Mouse (Mus musculus) monocyte, adult 5-6 weeks (primary cell): ENCODE data around the gene Ero1lb. TPM values are rescaled to one million over a fixed set of nuclear protein-coding genes. Genes with fewer than 3 reads are reported as not detected.
A peak's percentile ranks its signal among the peaks of the same experiment; 100 is the strongest.

Experiments used
- ATAC-seq: fragments of 153-309, 156-312 bp; replicated peaks from 2 replicates; pipeline ENCODE4 v1.8.0; 2017; ENCODE audit warnings: mild to moderate bottlenecking; ENCODE audit not compliant: low TSS enrichment, insufficient number of reproducible peaks, severe bottlenecking, poor library complexity, low FRiP score
- total RNA-seq: library from RNA; stranded (forward); fragments of 200-1000, 200-491, 200-594 nt; gene quantifications from 3 replicates; pipeline ENCODE4 v1.2.3, GENCODE M21; 2017

The Ero1lb gene
- total RNA-seq: 24.5 to 27.2 TPM (median 25.1 TPM) in 3 replicates

DNA sequence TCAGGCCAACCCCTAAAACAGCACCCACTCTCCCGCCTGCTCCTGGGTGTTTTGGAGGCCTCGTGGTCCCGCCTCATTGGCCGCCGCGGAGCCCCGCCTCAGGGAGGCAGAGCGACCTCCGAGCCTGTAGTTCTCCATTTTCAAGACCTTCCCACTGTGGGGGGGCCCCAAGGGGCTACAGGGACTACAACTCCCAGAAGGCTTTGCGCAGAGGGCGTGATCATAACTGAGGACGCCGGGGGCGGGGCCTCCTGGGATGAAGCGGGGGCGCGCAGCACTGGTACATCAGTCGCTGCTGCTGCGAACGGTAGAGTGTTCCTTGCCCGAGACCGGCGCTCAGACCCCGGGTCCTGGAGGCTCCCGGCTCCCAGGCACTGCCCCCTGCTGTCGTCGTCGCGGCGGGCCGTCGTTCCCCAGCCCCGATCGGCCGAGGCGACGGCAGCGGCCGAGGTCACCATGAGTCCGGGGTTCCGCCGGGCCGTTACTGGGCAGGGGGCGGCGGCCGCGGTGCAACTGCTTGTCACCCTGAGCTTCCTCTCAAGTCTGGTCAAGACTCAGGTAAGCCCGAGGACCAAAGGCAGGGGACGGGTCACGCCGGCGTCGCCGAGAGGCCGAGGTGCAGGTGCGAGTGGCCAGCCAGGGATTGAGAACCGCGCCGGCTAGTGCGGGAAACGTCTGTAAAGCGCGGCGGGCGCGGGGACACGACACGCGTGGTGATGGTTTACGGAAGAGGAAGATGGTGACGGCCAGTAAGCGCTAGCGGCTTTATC, at the start of gene Ero1lb:
TSS of gene Ero1lb (plus strand) at position 254 of the 770 bp plus-strand sequence.
- peak; percentile 87 for ATAC-seq

DNA sequence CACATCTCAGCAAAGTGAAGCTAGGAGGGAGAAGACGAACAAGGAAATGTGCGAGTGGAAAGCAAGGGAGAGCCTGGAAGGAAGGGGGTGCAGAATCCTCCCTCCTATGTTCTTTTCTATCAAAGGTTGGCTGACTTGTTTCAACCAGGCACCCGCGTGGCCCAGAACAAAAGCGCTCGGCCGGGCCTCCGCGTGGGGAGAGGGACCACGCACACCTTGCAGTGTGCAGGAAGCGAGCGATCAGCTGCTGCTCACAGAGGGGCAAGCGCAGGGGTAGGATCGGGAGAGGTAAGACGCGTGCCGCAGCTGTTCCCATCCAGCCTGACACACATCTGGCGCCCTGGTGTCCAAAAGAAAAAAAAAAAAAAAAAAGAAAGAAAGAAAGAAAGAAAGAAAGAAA, 46.3 kb upstream of the Ero1lb start:
- ATAC-seq: no peak

DNA sequence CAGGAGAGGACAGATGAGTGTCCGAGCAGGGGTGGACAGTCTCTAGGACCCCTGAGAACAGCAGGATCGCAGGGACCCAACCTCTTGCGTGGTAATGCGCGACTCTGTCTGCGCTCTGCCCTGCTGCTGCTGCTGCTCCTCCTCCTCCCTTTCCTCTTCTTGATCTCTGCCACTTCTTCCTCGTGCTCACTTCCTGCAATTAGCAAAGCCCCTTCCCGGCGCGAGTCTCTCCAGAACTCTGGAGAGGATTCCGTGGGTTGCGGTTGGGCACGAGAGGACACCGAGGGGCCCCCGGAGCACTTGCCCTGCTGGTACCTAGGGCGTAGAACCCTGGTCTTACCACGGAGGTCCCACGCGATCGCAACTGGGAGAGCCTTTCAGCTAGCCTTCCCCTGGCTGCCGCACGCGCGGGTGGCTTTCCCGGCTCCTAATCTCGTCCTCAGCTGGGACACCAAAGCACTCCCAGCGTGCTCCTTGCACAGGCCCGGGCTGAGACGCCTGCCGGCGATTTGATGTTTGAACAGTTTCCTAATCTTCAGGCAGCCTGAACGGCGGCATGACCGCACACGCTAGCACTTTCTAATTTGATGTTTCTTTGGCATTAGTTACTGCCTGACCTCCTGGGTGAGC, 45.6 kb upstream of the Ero1lb start, which contains the start of gene Edaradd:
TSS of gene Edaradd (minus strand) at position 484 of the 630 bp plus-strand sequence.
- 0 out of 2 replicates have a peak, but pooled peaks have one; percentile 48 for ATAC-seq

DNA sequence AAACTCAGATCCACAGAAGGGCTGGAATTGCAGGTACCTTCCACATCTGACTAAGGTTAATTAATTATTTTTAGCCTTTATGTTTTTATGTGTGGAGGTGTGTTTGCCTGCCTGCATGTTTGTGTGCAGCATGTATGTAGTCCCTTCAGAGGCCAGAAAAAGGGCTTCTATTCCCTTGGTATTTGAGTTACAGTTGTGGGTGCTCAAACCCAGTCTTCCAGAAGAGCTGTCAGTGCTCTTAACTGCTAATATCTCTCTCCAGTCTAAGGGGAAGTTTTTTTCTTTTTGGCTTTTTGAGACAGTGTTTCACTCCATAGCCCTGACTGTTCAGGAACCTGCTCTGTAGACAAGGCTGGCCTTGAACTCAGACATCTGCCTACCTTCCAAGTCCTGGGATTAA, 43.3 kb upstream of the Ero1lb start:
- ATAC-seq: no peak

DNA sequence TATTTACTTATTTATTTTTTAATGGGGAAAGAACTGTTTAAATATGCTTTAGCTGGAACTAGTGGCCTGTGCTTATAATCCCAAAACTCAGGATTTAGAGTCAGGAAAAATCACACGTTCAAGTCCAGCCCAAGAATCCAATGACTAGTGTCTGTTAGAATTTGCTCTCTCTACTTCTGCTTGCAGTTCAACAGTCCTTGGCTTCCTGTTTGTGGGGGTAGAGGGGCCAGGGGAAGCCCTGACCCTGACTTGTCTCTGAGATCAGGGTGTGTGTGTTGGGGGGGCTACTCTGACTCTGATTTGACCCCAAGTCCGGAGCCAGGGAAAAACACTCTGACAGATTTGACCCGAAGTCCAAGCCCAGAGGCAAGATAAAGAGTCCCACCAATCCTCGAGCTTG, 40.0 kb upstream of the Ero1lb start:
- no peak for ATAC-seq

DNA sequence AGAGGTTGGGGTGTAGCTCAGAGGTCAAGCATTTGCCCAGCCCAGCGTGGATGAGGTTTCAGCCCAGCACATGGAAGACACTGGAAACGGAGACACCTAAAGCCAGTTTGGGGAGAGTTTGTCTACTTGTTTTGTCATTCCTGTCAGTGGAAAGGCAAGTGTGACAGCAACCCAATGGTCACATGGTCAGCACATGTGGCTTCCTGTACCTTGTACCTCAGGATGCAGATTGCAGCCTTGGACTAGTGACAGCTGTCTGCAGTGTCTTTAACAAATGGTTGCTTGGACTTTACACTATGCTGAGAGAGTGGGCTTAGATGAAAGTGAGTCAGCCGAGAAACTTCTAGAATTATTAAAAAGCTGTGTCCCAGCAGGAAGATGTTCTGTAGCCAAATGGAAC, 31.0 kb upstream of the Ero1lb start:
- ATAC-seq: no peak

DNA sequence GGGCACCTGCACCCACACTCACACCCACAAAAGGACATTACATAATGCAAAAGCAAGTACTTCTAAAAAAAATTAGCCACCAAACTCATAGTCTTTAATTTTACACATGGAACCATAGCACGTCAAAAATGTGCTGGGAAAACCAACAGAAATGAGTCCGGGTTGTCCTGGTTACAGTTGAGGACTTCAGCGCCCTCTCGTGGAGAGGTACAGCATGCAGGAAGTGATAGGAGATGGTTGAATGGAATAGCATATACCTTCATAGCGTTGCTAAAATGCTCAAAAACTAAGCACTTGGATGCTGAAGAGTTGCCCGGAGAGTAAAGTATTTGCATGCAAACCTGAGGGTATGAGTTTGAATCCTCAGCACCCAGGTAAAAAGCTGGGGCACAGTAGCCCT, 27.7 kb upstream of the Ero1lb start:
- no peak for ATAC-seq

DNA sequence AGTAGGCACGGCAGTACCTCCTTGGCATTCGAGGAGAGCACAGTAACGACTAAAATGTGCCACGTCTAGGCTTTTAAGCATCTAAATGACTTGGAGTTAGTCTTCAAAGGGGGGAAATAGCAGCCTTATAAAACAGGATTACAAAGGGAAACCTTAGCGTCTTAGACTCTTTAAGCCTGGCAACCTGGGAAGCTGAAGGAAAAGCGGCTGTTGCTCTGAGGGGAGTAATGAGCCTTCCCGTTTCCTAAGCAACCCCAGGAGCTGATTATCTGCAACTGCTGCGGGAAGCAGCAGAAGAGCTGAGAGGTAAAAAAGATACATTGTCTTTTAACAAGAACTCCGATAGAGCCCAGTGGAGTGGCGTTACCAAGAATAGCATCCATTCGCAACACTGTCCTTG, 26.0 kb upstream of the Ero1lb start:
- no peak for ATAC-seq

DNA sequence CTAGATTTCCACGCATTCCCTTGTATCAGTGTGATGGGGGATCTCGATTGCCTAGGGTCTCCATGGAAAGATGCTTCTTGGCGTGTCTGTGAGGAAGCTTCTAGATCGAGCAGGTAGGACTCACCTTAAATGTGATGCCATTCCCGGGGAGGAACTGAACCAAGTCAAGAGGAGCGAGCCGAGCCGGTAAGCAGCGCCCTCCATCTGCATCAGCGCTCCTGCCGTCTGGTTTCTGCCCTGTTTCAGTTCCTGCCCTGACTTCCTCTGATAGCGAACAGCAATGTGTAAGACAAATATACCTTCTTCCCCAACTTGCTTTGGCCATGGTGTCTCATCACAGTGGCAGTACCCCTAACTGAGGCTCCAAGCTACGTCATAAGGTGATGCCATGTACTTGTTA, 25.6 kb upstream of the Ero1lb start:
- peak; percentile 61 for ATAC-seq

DNA sequence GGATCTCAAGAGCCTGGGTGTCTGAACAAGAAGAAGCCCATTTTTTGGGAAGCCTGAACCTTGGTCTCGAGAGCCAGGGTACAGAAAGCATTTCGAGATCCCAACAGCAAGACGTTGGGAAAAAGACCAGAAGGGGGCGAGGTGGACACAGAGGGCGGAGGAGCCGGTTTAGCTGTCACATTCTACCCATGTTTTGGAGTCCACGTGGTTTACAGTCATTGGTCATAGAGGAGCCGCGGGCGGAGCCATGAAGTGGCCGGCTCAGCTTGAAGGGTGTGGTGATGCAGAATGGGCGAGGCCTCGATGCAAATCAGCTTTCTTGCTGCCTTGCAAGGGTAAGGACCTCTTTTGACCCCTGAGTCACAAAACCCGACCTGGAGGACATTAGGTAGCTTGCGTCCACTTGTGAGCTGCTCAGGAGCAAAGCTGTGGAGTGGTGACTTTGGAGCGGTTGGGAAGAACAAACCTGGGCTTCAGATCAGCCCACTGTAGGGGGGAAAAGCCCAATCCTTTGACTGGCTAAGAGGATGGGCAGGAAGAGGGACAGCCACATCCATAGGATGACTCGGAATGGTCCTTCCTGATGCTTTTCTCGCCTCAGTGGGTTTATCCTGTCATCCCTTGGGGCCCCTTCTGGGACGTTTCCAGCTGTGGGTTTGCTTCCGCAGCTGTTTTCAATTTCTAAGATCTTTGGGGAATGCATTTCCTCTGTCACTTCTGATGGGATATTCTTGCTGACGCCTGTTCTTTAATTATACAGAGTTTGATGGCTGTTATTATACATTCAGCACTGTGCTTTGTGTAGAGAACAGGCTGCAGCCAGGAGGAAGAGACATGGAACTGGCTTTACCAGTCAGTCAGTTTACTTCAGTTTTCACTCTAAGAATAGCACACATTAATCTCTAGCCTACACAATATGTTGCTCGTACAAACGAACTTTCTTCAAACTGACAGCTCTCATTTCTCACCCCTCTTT, 23.4 kb upstream of the Ero1lb start:
- ATAC-seq: peak; percentile 72

DNA sequence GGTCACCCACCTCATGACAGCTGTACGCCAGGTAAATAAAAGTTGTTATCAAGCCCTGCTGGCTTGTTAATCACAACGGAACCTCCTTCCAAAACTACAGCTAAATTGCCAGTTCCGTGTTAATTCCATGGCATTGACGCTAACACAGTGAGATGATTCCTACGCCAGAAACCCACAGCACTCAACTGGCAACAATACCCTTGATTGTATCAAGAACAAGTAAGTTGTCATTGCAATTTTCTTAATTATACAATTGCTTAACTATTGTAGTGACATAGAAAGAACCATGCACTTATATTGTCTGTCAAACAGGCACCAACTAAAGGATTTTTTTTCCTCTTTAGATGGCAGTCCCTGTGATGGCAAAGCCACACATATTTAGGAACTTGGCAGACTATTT, 22.4 kb upstream of the Ero1lb start:
- ATAC-seq: no peak

DNA sequence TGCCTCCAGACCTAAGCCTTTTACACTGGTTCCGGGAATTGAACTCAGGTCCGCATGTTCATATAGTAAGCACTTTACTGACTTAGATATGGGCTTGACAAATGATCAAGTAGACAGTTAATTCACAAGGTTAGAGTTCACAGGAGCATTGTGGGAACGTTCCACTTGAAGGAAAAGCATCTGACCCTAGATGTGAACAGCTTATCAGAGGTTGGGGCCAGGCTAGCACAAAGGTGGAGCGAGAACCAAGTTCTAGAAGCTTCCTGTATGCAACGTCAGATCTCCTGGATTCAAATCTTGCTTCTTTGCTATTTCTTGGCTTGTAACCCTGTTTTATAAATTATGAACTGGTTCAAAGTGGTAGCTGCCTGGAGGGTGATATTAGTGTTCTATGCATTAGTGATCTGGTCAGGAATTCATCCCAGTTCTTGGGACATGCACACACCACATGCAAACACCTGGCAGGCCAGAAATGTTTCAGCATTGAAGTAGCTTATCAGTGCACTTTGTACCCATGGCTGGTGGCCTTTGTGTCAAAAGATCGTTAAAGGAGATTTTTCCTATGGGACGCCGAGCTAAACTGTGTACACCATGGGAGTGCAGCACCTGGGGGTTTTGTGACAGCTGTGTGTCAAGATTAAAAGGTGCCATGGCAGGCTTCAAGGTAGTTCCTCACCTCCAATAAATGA, 21.6 kb upstream of the Ero1lb start:
- no peak for ATAC-seq

DNA sequence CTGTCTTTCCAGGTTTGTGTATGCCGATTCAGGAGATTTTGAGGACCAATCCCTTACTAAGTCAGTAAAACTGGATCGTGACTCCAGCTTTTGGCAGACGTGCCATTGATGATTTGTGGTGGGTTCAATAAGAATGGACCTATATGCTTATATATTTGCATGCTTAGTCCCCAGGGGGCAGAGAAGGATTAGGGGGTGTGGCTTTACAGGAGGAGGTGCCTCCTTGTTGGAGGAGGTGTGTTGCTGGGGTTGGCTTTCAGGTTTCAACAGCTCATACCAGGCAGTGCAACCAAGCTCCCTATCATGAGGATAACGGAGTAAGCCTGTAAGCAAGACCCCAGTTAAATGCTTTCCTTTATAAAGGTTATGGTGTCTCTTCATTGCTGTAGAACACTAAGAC, 11.5 kb upstream of the Ero1lb start:
- no peak for ATAC-seq

DNA sequence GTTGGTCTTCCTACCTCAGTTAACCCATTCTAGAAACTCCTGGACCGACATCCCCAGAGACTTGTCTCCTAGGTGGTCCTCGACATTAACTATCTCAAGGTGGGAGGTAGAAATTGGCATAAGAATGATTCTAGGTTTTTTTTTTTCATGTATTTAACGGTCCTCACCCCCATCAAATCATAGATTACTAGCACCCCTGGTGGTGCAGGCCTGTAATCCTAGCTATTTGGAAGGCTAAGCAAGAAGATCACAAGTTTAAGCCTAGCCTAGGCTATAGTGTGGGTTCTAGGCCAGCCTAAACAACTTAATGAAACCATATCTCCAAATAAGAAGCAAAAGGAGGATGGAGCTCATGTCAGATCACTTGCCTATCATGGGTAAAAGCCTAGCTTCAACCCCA, 6.6 kb upstream of the Ero1lb start:
- ATAC-seq: no peak

DNA sequence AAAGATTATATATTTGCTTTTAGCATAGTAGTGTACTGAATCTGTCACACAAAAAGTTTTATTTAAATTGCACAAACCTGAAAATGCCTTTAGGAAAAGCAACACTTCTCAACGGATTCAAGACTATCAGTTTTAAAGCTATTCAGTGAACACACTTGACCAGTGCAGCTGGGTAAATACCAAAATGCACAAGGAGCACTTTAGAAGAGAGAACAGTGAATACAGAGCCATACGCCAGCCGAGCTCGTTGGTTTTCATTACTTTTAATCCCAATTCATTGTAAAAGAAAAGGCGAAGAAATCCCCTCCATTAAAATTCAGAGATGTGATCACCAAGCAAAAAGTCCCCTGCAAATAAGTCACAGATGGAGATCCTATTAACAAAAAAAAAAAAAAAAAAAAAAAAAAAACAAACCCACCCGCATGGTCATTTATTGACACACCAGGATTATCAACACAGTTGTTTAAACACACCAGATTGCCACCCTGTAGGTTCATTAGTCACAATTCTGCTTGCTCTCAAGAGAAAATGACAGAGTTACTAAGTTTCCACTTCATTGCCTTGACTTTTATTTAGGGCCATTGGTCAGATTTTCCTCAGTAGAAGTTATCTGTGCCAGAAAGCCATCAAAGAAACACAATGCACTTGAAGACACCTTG, 6.1 kb upstream of the Ero1lb start:
- ATAC-seq: no peak

DNA sequence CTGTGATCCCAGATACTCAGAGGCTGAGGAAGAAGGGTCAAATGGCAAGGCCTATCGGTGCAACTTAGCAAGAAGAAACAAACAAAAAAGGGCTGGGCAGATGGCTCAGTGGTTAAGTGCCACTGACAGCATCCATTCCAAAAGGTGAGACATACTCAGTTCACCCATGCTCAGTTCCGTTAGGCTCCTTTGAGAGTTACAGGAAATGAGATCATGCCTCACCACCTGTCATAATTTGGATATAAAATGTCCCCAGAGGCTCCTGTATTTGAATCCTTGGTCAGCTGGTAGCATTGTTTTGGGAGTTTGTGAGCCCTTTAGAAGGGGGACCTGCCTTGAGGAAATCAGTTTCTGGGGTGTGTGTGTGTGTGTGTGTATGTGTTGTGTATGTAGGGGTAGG, 3.9 kb upstream of the Ero1lb start:
- ATAC-seq: no peak

DNA sequence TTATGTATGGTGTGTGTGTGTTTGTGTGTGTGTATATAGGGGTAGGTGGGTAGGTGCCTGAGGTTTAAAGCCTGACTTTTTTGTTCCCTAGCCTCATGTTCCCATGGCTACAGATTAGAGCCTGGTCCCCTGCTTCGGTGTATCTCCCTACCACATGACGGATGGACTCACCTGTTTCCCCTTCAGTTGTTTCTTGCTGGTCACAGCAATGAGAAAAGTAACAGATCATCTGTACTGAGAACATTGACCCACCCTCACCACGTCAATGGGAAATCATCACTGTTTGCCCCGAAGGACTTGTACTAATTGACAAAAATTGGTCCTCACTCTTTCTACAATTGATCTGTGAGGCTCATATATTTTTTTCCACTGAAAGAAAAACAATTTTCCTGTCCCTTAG, 3.4 kb upstream of the Ero1lb start:
- no peak for ATAC-seq

DNA sequence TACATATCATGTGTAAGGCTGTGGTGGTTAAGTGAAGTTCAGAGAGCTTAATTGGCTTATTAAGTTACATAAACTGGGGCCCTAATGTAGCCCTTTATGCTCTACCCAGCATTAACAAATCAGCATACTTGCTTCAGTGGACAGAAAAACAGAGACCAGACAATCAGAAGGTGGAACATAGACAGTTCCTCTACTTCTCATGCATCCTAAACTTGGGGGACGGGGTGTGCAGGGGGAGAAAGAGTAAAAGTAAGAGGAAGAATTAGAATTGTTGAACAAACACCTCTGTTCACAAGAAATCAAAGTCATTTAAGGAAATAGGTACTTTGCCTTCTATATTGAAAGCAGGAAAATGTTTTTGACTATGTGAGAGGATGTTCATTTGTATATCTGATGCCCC, 2.3 kb downstream of the Ero1lb start:
- ATAC-seq: no peak
